In the genomic region with DNA sequence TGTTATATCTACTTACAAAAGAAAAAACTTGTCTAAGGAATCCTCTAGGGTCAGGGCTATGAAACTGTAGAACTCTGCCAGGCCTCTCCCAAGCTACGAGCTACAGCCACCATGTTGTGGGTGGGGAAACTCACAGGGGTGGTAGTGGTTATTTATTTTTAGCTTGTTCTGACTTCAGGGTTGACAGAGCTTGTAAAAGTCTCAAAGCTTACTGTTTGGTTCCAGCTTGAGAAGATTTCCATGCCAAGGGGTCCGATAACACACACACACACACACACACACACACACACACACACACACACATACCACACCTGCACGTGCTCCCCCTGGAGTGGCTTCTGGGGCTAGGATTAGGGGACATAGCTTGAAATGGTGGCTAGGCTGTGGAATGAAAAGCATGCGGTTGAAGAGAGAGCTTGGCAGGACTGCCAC, we compare ENCODE assay signal across 8 mouse cellular contexts. TPM values are rescaled to one million over a fixed set of nuclear protein-coding genes. Genes with fewer than 3 reads are reported as not detected.
A peak's percentile ranks its signal among the peaks of the same experiment; 100 is the strongest.
DNase-seq lines count a peak whose midpoint lies in the region; ATAC-seq and TF ChIP-seq lines count a peak whose summit lies in the region.

No protein-coding gene starts in this region.

- H3K9ac ChIP-seq in neural tube, embryonic 11.5 days (ENCODE audit: low read length) = no peak overlapping the region
- no peak overlapping the region for H3K9ac ChIP-seq in liver, embryonic 16.5 days (ENCODE audit: low read depth, low read length)

- DNase-seq in neural tube, embryonic 11.5 days (ENCODE audit: low spot score) = no peak
- no peak for DNase-seq in neural tube, embryonic 10.5 days (ENCODE audit: extremely low spot score, low spot score)
- DNase-seq in right cerebral cortex, postnatal 25 days = no peak
- DNase-seq in embryo, embryonic 10 days (ENCODE audit: low spot score) = no peak
- no peak for DNase-seq in thymus, postnatal 0 days (ENCODE audit: low spot score)

- no peak for TF ChIP-seq CTCF in olfactory bulb, adult 2 months (IDR thresholded peaks at IDR 0.05; ENCODE audit: insufficient read depth, low read depth, low read length)

- H3K4me1 ChIP-seq in neural tube, embryonic 11.5 days (ENCODE audit: control insufficient read depth, insufficient read depth, low read length) = peaks cover 6% of the 10 kb centered on the region; the same call in 1 of the 2 replicates
- H3K4me1 ChIP-seq in liver, embryonic 16.5 days (ENCODE audit: control insufficient read depth, low read depth, low read length) = peaks cover 12% of the 10 kb centered on the region
- H3K4me1 ChIP-seq in olfactory bulb, adult 2 months (ENCODE audit: control insufficient read depth, insufficient read depth, low read length) = peaks cover 4% of the 10 kb centered on the region; the same call in 1 of the 2 replicates

- no peak overlapping the region for H3K27ac ChIP-seq in neural tube, embryonic 11.5 days (ENCODE audit: low read depth, low read length)
- no peak overlapping the region for H3K27ac ChIP-seq in liver, embryonic 16.5 days (ENCODE audit: low read length)
- H3K27ac ChIP-seq in olfactory bulb, adult 2 months (ENCODE audit: insufficient read depth, low read depth, low read length) = peak overlapping the region; percentile 19; the same call in 1 of the 2 replicates

- WGBS in neural tube, embryonic 11.5 days = 57% methylated on average over 4 of the region's 4 CpGs
- 56% methylated on average over 4 of the region's 4 CpGs for WGBS in liver, embryonic 16.5 days (ENCODE audit: insufficient replicate concordance)
- 23% methylated on average over 4 of the region's 4 CpGs for WGBS in olfactory bulb, adult 2 months

- H3K9me3 ChIP-seq in neural tube, embryonic 11.5 days (ENCODE audit: control insufficient read depth, low read length) = no peaks in the 10 kb centered on the region
- H3K9me3 ChIP-seq in liver, embryonic 16.5 days (replicated peaks; ENCODE audit: control insufficient read depth, low read length) = no peaks in the 10 kb centered on the region

- ATAC-seq in neural tube, embryonic 11.5 days (ENCODE audit: insufficient read depth, low FRiP score, low TSS enrichment) = peak; percentile 20; the same call in 1 of the 2 replicates
- peak; percentile 11; the same call in 1 of the 2 replicates for ATAC-seq in granulocyte monocyte progenitor cell, adult 5-6 weeks (replicated peaks; ENCODE audit: poor library complexity, severe bottlenecking)
- ATAC-seq in liver, embryonic 16.5 days (ENCODE audit: low read depth) = no peak

- no peaks in the 10 kb centered on the region for H3K27me3 ChIP-seq in neural tube, embryonic 11.5 days (ENCODE audit: control insufficient read depth, insufficient read depth, low read length)
- H3K27me3 ChIP-seq in liver, embryonic 16.5 days (ENCODE audit: control insufficient read depth, insufficient read depth, low read depth, low read length) = no peaks in the 10 kb centered on the region

- peak overlapping the region; percentile 64 for H3K4me3 ChIP-seq in neural tube, embryonic 11.5 days (ENCODE audit: low read depth, low read length)
- H3K4me3 ChIP-seq in liver, embryonic 16.5 days (ENCODE audit: low read depth, low read length) = peak overlapping the region; percentile 53
- peak overlapping the region; percentile 33 for H3K4me3 ChIP-seq in olfactory bulb, adult 2 months (ENCODE audit: insufficient read depth, low read depth, low read length)

- H3K4me2 ChIP-seq in neural tube, embryonic 11.5 days (ENCODE audit: low read depth) = peak overlapping the region; percentile 39
- H3K4me2 ChIP-seq in liver, embryonic 16.5 days (ENCODE audit: low read depth, low read length) = peak overlapping the region; percentile 77

- TF ChIP-seq POLR2A in olfactory bulb, adult 2 months (IDR thresholded peaks at IDR 0.05; ENCODE audit: insufficient read depth, low read depth, low read length) = no peak

- no peaks in the 10 kb centered on the region for H3K36me3 ChIP-seq in neural tube, embryonic 11.5 days (ENCODE audit: control insufficient read depth, insufficient read depth, low read length)
- no peaks in the 10 kb centered on the region for H3K36me3 ChIP-seq in liver, embryonic 16.5 days (ENCODE audit: control insufficient read depth, insufficient read depth)

RNA-seq across cellular contexts. Expression of gene Calcoco1, which starts 0.5 kb away (rescaled TPM):
- polyA plus RNA-seq in neural tube, embryonic 11.5 days (2014; fragmentation: Nextera tagmentation; extraction: Ambion mirVana) = 36.7 and 40.9 TPM in 2 replicates
- total RNA-seq in granulocyte monocyte progenitor cell, adult 5-6 weeks (2014; fragmentation: Nextera tagmentation) = 10.8 and 19.3 TPM in 2 replicates
- total RNA-seq in granulocyte monocyte progenitor cell, adult 5-6 weeks (2017) = 5.1 and 12.2 TPM in 2 replicates
- 17.9 and 18.2 TPM in 2 replicates for polyA plus RNA-seq in liver, embryonic 16.5 days (2015; fragmentation: Nextera tagmentation; extraction: Ambion mirVana)
- not detected in 2 replicates for polyA plus RNA-seq in olfactory bulb, adult 2 months (2012; ENCODE audit: insufficient read depth, insufficient read length, low replicate concordance, missing spikeins)
- polyA plus RNA-seq in thymus, postnatal 0 days (2015; fragmentation: Nextera tagmentation; extraction: Ambion mirVana) = 55.9 and 58.4 TPM in 2 replicates

RNA-seq across cellular contexts. Expression of gene Atp5g2, which starts 50.4 kb away (rescaled TPM):
- 64.9 and 66.5 TPM in 2 replicates for polyA plus RNA-seq in neural tube, embryonic 11.5 days (2014; fragmentation: Nextera tagmentation; extraction: Ambion mirVana)
- total RNA-seq in granulocyte monocyte progenitor cell, adult 5-6 weeks (2014; fragmentation: Nextera tagmentation) = 69.8 and 122 TPM in 2 replicates
- total RNA-seq in granulocyte monocyte progenitor cell, adult 5-6 weeks (2017) = 83.4 and 95.4 TPM in 2 replicates
- 25.6 and 26.0 TPM in 2 replicates for polyA plus RNA-seq in liver, embryonic 16.5 days (2015; fragmentation: Nextera tagmentation; extraction: Ambion mirVana)
- polyA plus RNA-seq in olfactory bulb, adult 2 months (2012; ENCODE audit: insufficient read depth, insufficient read length, low replicate concordance, missing spikeins) = not detected in 2 replicates
- polyA plus RNA-seq in thymus, postnatal 0 days (2015; fragmentation: Nextera tagmentation; extraction: Ambion mirVana) = 76.9 and 85.0 TPM in 2 replicates
